Mouse (Mus musculus): Measurements from ENCODE around the gene Irak4. TPM values are rescaled to one million over a fixed set of nuclear protein-coding genes. Genes with fewer than 3 reads are reported as not detected.

Irak4 gene
- 5.4 and 5.6 TPM in 2 replicates for polyA plus RNA-seq (2015; fragmentation: Nextera tagmentation; extraction: Ambion mirVana)

DNA sequence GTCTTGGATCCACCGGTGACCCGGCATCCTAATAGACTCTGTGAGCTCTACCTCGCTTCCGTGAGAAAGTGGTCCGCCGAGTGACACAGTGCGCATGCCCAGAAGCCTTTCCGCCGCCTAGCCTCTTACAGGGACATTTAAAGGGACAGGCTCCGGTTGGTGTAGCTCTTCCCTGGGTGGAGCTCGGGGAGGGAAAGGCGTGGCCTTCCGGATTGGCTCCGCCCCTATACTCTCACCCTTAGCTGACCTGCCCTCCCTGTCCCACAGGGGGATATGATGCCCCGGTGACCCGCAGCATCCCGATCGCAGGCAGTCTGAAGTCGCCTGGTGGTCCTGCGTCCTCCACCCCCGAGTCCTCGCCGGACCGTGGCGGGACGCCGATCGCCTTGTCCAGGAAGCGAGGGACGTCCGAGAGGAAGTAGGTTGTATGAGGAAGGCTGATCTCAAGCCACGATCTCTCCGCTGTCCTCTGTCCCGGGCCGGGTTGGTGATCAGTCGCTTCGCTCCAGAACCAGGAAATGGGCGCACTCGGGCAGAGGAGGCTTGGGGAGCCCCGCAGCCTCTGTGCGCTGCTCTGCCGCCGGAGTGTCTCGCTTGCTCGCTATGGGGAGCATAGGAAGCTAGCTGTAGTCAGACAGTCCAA, at the start of gene Irak4, which contains the start of gene Pus7l:
TSS of gene Irak4 (plus strand) at position 235 of the 643 bp plus-strand sequence.
TSS of gene Pus7l (minus strand) at position 139 of the 643 bp plus-strand sequence.
- Histone ChIP-seq H3K27me3 (ENCODE audit: control insufficient read depth, insufficient read depth, low read length) (no peaks in the 10 kb centered on the region), H3K4me1 (ENCODE audit: control insufficient read depth, insufficient read depth, low read length) (peaks cover 5% of the 10 kb centered on the region), H3K4me2 (ENCODE audit: low read depth, low read length) (peak within 1 kb of the TSS; percentile 92), H3K36me3 (ENCODE audit: control insufficient read depth, insufficient read depth) (no peaks in the 10 kb centered on the region), H3K9me3 (replicated peaks; ENCODE audit: control insufficient read depth, low read length) (no peaks in the 10 kb centered on the region), H3K27ac (ENCODE audit: low read length) (peak within 1 kb of the TSS; percentile 64), H3K4me3 (ENCODE audit: low read length) (peak within 1 kb of the TSS; percentile 80), H3K9ac (ENCODE audit: low read length) (peak within 1 kb of the TSS; percentile 78)
- ATAC-seq (replicated peaks; ENCODE audit: extremely low read depth, insufficient read depth, low FRiP score) = peak; percentile 98
- WGBS = 0% methylated on average over 45 of the region's 45 CpGs

DNA sequence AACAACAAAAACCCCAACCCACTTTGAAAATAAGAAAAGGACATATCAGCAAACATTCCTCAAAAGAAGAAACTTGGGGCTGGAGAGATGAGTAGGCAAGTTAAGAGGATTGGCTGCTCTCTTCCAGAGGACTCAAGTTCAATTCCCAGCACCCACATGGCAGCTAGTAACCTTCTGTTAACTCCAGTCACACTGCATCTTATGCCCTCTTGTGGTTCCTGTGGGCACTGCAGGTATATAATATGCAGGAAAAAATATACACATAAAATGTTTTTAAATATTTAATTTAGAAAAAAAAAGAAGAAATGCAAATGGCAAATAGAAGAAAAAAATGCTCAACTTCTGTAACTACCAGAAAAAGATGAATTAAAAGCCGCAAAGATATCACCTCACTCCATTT, 49.0 kb upstream of the Irak4 start:
- H3K4me1 ChIP-seq (ENCODE audit: control insufficient read depth, insufficient read depth, low read length) = no peaks in the 10 kb centered on the region
- no peak for ATAC-seq (replicated peaks; ENCODE audit: extremely low read depth, insufficient read depth, low FRiP score)
- WGBS = 100% methylated on average over 1 of the region's 1 CpGs
- no peak overlapping the region for H3K27ac ChIP-seq (ENCODE audit: low read length)
- H3K4me3 ChIP-seq (ENCODE audit: low read length) = no peak overlapping the region
- peaks cover 2% of the 10 kb centered on the region; the same call in 1 of the 2 replicates for H3K9me3 ChIP-seq (replicated peaks; ENCODE audit: control insufficient read depth, low read length)
- H3K36me3 ChIP-seq (ENCODE audit: control insufficient read depth, insufficient read depth) = no peaks in the 10 kb centered on the region
- H3K9ac ChIP-seq (ENCODE audit: low read length) = no peak overlapping the region
- H3K27me3 ChIP-seq (ENCODE audit: control insufficient read depth, insufficient read depth, low read length) = no peaks in the 10 kb centered on the region
- no peak overlapping the region for H3K4me2 ChIP-seq (ENCODE audit: low read depth, low read length)

DNA sequence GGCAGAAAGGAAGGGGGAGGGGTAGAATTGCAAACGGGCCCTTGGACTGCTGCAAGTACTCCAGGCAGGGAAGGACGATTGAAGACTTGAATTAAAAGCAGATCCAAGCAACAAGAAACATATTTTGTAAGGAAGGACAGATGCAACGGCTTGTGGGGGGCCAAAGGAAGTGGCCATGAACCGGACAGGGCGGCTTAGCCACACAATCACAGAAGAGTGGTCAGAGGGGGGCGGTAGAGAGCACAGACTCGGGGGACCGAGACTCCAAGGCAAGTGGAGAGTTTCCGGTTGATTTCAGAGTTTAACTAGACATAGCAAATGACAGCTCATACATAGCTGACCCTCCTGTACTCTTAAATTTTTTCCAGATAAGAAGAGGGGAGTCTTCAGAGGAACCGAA, 47.5 kb upstream of the Irak4 start:
- H3K36me3 ChIP-seq (ENCODE audit: control insufficient read depth, insufficient read depth) = no peaks in the 10 kb centered on the region
- 72% methylated on average over 10 of the region's 10 CpGs for WGBS
- H3K9ac ChIP-seq (ENCODE audit: low read length) = no peak overlapping the region
- no peak for ATAC-seq (replicated peaks; ENCODE audit: extremely low read depth, insufficient read depth, low FRiP score)
- no peaks in the 10 kb centered on the region for H3K27me3 ChIP-seq (ENCODE audit: control insufficient read depth, insufficient read depth, low read length)
- H3K4me3 ChIP-seq (ENCODE audit: low read length) = no peak overlapping the region
- H3K9me3 ChIP-seq (replicated peaks; ENCODE audit: control insufficient read depth, low read length) = peaks cover 2% of the 10 kb centered on the region; the same call in 1 of the 2 replicates
- H3K27ac ChIP-seq (ENCODE audit: low read length) = no peak overlapping the region
- no peak overlapping the region for H3K4me2 ChIP-seq (ENCODE audit: low read depth, low read length)
- no peaks in the 10 kb centered on the region for H3K4me1 ChIP-seq (ENCODE audit: control insufficient read depth, insufficient read depth, low read length)

DNA sequence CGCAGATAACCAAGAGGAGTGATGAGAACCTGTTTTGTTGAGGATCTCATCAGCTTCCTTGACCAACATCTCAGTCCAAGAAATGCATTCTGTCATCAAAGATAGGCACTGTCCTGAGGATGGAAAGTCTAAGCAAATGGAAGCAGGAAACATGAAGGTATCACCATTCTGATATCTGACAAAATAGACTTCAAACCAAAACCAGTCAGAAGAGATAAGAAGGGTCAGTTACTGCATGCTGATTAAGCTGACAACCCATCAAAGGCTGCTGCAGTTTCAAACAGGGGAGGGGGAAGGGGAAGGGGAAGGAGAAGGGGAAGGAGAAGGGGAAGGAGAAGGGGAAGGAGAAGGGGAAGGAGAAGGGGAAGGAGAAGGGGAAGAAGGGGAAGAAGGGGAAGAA, 44.2 kb upstream of the Irak4 start:
- no peaks in the 10 kb centered on the region for H3K4me1 ChIP-seq (ENCODE audit: control insufficient read depth, insufficient read depth, low read length)
- no peak for ATAC-seq (replicated peaks; ENCODE audit: extremely low read depth, insufficient read depth, low FRiP score)
- no peaks in the 10 kb centered on the region for H3K36me3 ChIP-seq (ENCODE audit: control insufficient read depth, insufficient read depth)
- H3K9ac ChIP-seq (ENCODE audit: low read length) = no peak overlapping the region
- H3K27ac ChIP-seq (ENCODE audit: low read length) = no peak overlapping the region
- no peak overlapping the region for H3K4me2 ChIP-seq (ENCODE audit: low read depth, low read length)
- WGBS = 49% methylated on average over 1 of the region's 1 CpGs
- H3K9me3 ChIP-seq (replicated peaks; ENCODE audit: control insufficient read depth, low read length) = peaks cover 2% of the 10 kb centered on the region; the same call in 1 of the 2 replicates
- H3K27me3 ChIP-seq (ENCODE audit: control insufficient read depth, insufficient read depth, low read length) = no peaks in the 10 kb centered on the region
- no peak overlapping the region for H3K4me3 ChIP-seq (ENCODE audit: low read length)

DNA sequence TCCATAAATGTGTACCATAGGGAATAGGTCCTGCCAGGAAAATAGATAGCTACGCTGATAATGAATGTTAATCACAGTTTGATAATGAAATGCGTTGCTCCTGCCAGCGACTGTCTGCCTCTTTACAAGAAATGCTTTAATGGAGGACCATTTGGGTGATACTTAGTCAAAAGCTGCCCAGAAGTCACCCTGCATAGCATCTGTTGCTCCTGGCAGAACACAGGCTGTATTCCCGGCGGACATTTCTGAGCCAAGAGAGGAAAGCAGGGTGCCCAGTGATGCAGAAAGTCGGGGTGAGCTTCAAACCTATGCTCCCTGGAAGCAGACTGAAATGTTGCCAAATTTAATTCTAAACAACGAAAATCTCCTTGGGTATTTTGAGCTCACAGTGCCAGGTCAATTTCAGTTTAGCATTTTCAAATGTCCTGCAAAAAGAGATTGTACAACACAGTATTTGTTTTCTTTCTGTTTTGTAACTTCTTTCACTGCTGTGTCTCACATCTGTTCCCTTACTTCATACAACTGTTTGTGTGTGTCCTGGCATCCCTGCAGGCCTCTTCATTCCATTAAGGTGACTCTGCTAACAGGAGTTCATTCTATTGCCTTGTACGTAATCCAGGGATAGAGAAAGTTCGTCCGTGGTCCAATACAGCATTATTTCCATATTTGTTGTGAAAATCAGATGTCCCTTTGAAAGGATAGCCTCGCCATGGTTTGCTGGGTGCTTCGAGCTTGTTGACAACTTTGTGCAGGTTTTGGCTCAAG, 39.8 kb upstream of the Irak4 start:
- Histone ChIP-seq H3K4me3 (ENCODE audit: low read length) (no peak overlapping the region), H3K27ac (ENCODE audit: low read length) (no peak overlapping the region), H3K9me3 (replicated peaks; ENCODE audit: control insufficient read depth, low read length) (no peaks in the 10 kb centered on the region), H3K36me3 (ENCODE audit: control insufficient read depth, insufficient read depth) (no peaks in the 10 kb centered on the region), H3K4me2 (ENCODE audit: low read depth, low read length) (no peak overlapping the region), H3K9ac (ENCODE audit: low read length) (no peak overlapping the region), H3K27me3 (ENCODE audit: control insufficient read depth, insufficient read depth, low read length) (no peaks in the 10 kb centered on the region), H3K4me1 (ENCODE audit: control insufficient read depth, insufficient read depth, low read length) (no peaks in the 10 kb centered on the region)
- no peak for ATAC-seq (replicated peaks; ENCODE audit: extremely low read depth, insufficient read depth, low FRiP score)
- WGBS = 67% methylated on average over 12 of the region's 12 CpGs

DNA sequence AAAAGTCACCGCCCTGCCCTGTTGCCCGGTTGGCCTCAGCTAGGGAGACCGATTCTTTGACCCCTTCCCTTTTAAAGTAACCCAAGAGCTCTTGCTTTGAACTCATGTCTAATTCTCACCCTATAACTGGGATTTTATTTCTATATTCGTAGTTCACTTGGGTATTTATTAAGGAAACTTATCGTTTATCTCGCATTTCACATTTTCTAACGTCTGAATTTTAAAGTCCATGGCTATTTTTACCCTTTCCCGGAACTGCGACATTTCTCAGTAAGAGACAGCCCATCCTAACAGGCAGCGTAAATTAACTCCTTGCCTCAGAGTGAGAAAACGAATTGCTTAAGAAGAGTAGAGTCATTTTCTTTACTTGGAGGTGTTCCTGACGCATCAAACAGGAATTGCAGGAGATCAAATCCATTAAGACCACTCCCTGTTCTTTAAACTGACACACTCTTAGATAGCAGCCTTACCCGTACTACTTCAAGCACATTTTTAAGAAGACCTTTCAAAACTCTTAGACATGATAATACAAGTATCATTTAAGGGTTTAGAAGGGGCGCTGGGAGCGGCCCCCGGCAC, 25.4 kb upstream of the Irak4 start:
- Histone ChIP-seq H3K27me3 (ENCODE audit: control insufficient read depth, insufficient read depth, low read length) (no peaks in the 10 kb centered on the region), H3K4me2 (ENCODE audit: low read depth, low read length) (peak overlapping the region; percentile 23; the same call in 1 of the 2 replicates), H3K4me3 (ENCODE audit: low read length) (no peak overlapping the region), H3K9ac (ENCODE audit: low read length) (no peak overlapping the region), H3K36me3 (ENCODE audit: control insufficient read depth, insufficient read depth) (no peaks in the 10 kb centered on the region), H3K27ac (ENCODE audit: low read length) (no peak overlapping the region), H3K4me1 (ENCODE audit: control insufficient read depth, insufficient read depth, low read length) (no peaks in the 10 kb centered on the region), H3K9me3 (replicated peaks; ENCODE audit: control insufficient read depth, low read length) (peaks cover 2% of the 10 kb centered on the region; the same call in 1 of the 2 replicates)
- no peak for ATAC-seq (replicated peaks; ENCODE audit: extremely low read depth, insufficient read depth, low FRiP score)
- WGBS = 63% methylated on average over 16 of the region's 16 CpGs

DNA sequence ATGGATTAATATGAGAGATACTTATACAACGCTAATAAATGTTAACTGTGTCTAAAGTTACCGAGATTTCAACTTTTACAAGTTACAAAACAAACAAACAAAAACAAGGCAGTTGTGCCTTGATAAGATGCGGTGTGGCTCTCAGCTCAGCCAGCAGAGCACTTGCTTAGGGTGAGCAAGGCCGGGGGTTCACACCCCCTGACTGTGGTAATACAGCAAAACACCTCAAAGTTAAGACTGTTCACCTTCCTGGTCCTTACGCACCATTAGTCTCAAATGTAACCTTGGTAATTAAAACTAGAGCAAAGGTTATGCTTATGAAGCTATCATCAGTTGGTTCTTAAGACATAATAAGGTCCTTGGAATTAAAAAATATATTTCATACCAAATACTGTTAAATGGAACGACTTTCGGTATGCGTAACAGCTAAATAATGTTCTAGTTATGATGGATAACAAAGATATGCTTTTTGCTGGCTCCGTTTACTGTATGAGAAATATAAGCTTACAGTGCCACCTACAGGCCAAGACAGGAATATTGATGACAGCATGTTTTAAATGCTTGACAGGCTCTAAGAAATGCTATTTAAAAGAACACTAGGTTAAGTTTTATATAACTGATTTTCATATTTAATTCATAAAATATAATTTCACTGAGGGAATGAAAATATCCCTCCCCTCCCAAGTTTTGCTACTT, 23.1 kb upstream of the Irak4 start:
- no peak overlapping the region for H3K9ac ChIP-seq (ENCODE audit: low read length)
- H3K27me3 ChIP-seq (ENCODE audit: control insufficient read depth, insufficient read depth, low read length) = no peaks in the 10 kb centered on the region
- no peak overlapping the region for H3K4me2 ChIP-seq (ENCODE audit: low read depth, low read length)
- no peaks in the 10 kb centered on the region for H3K4me1 ChIP-seq (ENCODE audit: control insufficient read depth, insufficient read depth, low read length)
- no peak overlapping the region for H3K4me3 ChIP-seq (ENCODE audit: low read length)
- WGBS = 38% methylated on average over 9 of the region's 9 CpGs
- ATAC-seq (replicated peaks; ENCODE audit: extremely low read depth, insufficient read depth, low FRiP score) = no peak
- peaks cover 2% of the 10 kb centered on the region; the same call in 1 of the 2 replicates for H3K9me3 ChIP-seq (replicated peaks; ENCODE audit: control insufficient read depth, low read length)
- no peak overlapping the region for H3K27ac ChIP-seq (ENCODE audit: low read length)
- H3K36me3 ChIP-seq (ENCODE audit: control insufficient read depth, insufficient read depth) = 0 out of 2 replicates have a peak, but pooled peaks cover 3% of the 10 kb centered on the region

DNA sequence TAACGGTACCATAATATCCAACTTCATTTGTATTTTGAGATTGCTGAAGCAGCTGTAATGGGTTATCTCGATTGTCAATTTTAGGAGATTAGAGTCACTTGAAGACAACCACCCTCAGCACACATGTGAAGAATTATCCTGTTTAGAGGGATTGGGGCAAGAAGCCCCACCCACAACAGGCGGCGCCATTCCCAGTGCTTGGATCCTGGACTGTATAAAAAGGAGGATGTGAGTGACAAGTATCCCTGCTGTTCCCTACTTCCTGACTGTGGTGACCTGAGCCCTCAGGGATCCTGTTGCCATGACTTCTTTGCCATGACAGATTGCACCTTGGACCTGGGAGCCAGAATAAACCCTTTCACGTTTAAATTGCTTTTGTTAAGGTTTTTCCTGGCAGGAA, 22.5 kb upstream of the Irak4 start:
- Histone ChIP-seq H3K4me1 (ENCODE audit: control insufficient read depth, insufficient read depth, low read length) (no peaks in the 10 kb centered on the region), H3K9me3 (replicated peaks; ENCODE audit: control insufficient read depth, low read length) (peaks cover 2% of the 10 kb centered on the region; the same call in 1 of the 2 replicates), H3K9ac (ENCODE audit: low read length) (no peak overlapping the region), H3K27me3 (ENCODE audit: control insufficient read depth, insufficient read depth, low read length) (no peaks in the 10 kb centered on the region), H3K27ac (ENCODE audit: low read length) (no peak overlapping the region), H3K4me2 (ENCODE audit: low read depth, low read length) (no peak overlapping the region), H3K4me3 (ENCODE audit: low read length) (no peak overlapping the region), H3K36me3 (ENCODE audit: control insufficient read depth, insufficient read depth) (0 out of 2 replicates have a peak, but pooled peaks cover 3% of the 10 kb centered on the region)
- ATAC-seq (replicated peaks; ENCODE audit: extremely low read depth, insufficient read depth, low FRiP score) = no peak
- 69% methylated on average over 5 of the region's 5 CpGs for WGBS

Data from heart, embryonic 16.5 days (tissue).